Mouse (Mus musculus): Measurements from ENCODE around the gene Uvrag. TPM values are rescaled to one million over a fixed set of nuclear protein-coding genes. Genes with fewer than 3 reads are reported as not detected.
A peak's percentile ranks its signal among the peaks of the same experiment; 100 is the strongest.

The Uvrag gene
- total RNA-seq, 2 experiments from 2014 or later = 28.2 to 28.3 TPM

GRCm38 (mm10) chr7:99168756-99169155 is 27.8 kb upstream of the Uvrag start:
- DNase-seq = no peak
- intact Hi-C loops (cut with DNase I) = no loop called here

- intact Hi-C loops (cut with DNase I) = no loop called here
- DNase-seq = no peak
Observed at GRCm38 (mm10) chr7:99167939-99168338, 27.0 kb upstream of the Uvrag start.

- intact Hi-C loops (cut with DNase I) = no loop called here
- DNase-seq = no peak
Observed at GRCm38 (mm10) chr7:99166159-99166558, 25.2 kb upstream of the Uvrag start.

GRCm38 (mm10) chr7:99164873-99165410 is 24.0 kb upstream of the Uvrag start:
- intact Hi-C loops (cut with DNase I) = no loop called here
- no peak for DNase-seq

GRCm38 (mm10) chr7:99162462-99162861 is 21.5 kb upstream of the Uvrag start:
- intact Hi-C loops (cut with DNase I) = no loop called here

GRCm38 (mm10) chr7:99161961-99162360 is 21.0 kb upstream of the Uvrag start:
- intact Hi-C loops (cut with DNase I) = no loop called here
- no peak for DNase-seq

More at GRCm38 (mm10) chr7:99162462-99162861, 21.5 kb upstream of the Uvrag start:
- DNase-seq = no peak

- intact Hi-C loops (cut with DNase I) = no loop called here
- DNase-seq = peak in 1 of 2 experiments; percentile 74
Observed at GRCm38 (mm10) chr7:99161529-99161928, 20.6 kb upstream of the Uvrag start.

GRCm38 (mm10) chr7:99160995-99161394 is 20.1 kb upstream of the Uvrag start:
- DNase-seq = no peak
- intact Hi-C loops (cut with DNase I) = no loop called here

- DNase-seq = peak in 1 of 2 experiments; percentile 53
- intact Hi-C loops (cut with DNase I) = no loop called here
Observed at GRCm38 (mm10) chr7:99159446-99159845, 18.5 kb upstream of the Uvrag start.

GRCm38 (mm10) chr7:99158904-99159303 is 18.0 kb upstream of the Uvrag start:
- intact Hi-C loops (cut with DNase I) = no loop called here
- no peak for DNase-seq

- intact Hi-C loops (cut with DNase I) = no loop called here
- no peak for DNase-seq
Observed at GRCm38 (mm10) chr7:99158011-99158410, 17.1 kb upstream of the Uvrag start.

- intact Hi-C loops (cut with DNase I) = no loop called here
- no peak for DNase-seq
Observed at GRCm38 (mm10) chr7:99156737-99157136, 15.8 kb upstream of the Uvrag start.

GRCm38 (mm10) chr7:99155311-99156289 is 14.7 kb upstream of the Uvrag start:
- intact Hi-C loops (cut with DNase I) = no loop called here
- no peak for DNase-seq

GRCm38 (mm10) chr7:99154648-99155151 is 13.8 kb upstream of the Uvrag start:
- no peak for DNase-seq
- intact Hi-C loops (cut with DNase I) = no loop called here

GRCm38 (mm10) chr7:99153686-99154202 is 12.8 kb upstream of the Uvrag start:
- DNase-seq = no peak
- intact Hi-C loops (cut with DNase I) = no loop called here

GRCm38 (mm10) chr7:99152756-99153155 is 11.8 kb upstream of the Uvrag start:
- intact Hi-C loops (cut with DNase I) = no loop called here

GRCm38 (mm10) chr7:99151342-99151741 is 10.4 kb upstream of the Uvrag start:
- intact Hi-C loops (cut with DNase I) = loop anchor here (1.0 to 2.0 kb wide), 2 partner anchors 44 to 77 kb away; no protein-coding TSS in a partner anchor
- peak; percentile 96 to 97 for DNase-seq

More at GRCm38 (mm10) chr7:99152756-99153155, 11.8 kb upstream of the Uvrag start:
- DNase-seq = no peak

- intact Hi-C loops (cut with DNase I) = no loop called here
- no peak for DNase-seq
Observed at GRCm38 (mm10) chr7:99149017-99149416, 8.1 kb upstream of the Uvrag start.

- no peak for DNase-seq
- intact Hi-C loops (cut with DNase I) = no loop called here
Observed at GRCm38 (mm10) chr7:99147494-99147893, 6.6 kb upstream of the Uvrag start.

GRCm38 (mm10) chr7:99146906-99147305 is 6.0 kb upstream of the Uvrag start:
- intact Hi-C loops (cut with DNase I) = no loop called here
- no peak for DNase-seq

- no peak for DNase-seq
- intact Hi-C loops (cut with DNase I) = no loop called here
Observed at GRCm38 (mm10) chr7:99146011-99146410, 5.1 kb upstream of the Uvrag start.

Measured in heart, postnatal 14 days (tissue).